Mouse (Mus musculus) megakaryocyte-erythroid progenitor cell, adult 5-6 weeks (primary cell): Measurements from ENCODE around the gene Chac2. TPM values are rescaled to one million over a fixed set of nuclear protein-coding genes. Genes with fewer than 3 reads are reported as not detected.
"Not testable (repeated sequence)": the region's sequence is repeated elsewhere in the genome, so short reads cannot be mapped to it uniquely, and the experiment has no call there.

Experiments
- ATAC-seq: replicated peaks from 2 replicates; pipeline ENCODE4 v1.8.0; 2016; ENCODE audit warnings: mild to moderate bottlenecking, inconsistent platforms; ENCODE audit not compliant: severe bottlenecking, poor library complexity, low FRiP score, low TSS enrichment
- total RNA-seq, 2 experiments: library from RNA; stranded (forward) in 1 of 2; stranded (reverse) in 1 of 2; fragments of 200-1000, 215-1000 nt in 1 of 2; fragments of >200 nt in 1 of 2; fragmentation: Nextera tagmentation in 1 of 2; gene quantifications; 2 replicates each; pipeline ENCODE4 v1.2.3; 2014 to 2017

Gene Chac2
- total RNA-seq (2014; fragmentation: Nextera tagmentation), result 12.4 and 15.8 TPM in 2 replicates
- total RNA-seq (2017), result 42.7 and 57.7 TPM in 2 replicates

GRCm38 (mm10) chr11:30985877-30986624 lies at the start of gene Chac2:
TSS of gene Chac2 (minus strand) at chr11:30986350.
- peak; percentile 97 for ATAC-seq

DNA sequence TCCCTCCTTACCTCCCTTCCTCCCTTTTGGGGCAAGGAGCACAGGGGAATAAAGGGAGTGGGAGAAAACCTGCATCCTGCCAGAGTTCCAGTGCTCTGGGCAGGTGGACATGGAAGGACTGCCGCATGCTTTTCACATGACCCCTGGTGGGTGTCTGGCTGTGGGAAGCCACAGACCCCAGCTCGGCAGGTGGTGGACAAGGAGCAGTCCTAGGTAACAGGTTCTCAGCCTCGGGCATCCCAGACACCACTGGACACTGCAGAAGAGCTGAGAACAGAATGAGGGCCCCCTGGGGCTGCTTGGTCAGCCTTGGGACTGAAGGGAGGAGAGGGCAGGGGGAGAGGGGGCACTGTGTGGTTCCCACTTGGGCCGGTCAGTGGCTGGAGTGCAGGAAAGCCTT lies 48.8 kb upstream of the Chac2 start:
- ATAC-seq, result no peak

- not testable (repeated sequence) for ATAC-seq
Observed at GRCm38 (mm10) chr11:31017466-31017865, 31.3 kb upstream of the Chac2 start.

- ATAC-seq, result not testable (repeated sequence)
Observed at GRCm38 (mm10) chr11:31009668-31010067, 23.5 kb upstream of the Chac2 start.

- peak; percentile 78 for ATAC-seq
Observed at GRCm38 (mm10) chr11:31001169-31001908, 15.2 kb upstream of the Chac2 start.

DNA sequence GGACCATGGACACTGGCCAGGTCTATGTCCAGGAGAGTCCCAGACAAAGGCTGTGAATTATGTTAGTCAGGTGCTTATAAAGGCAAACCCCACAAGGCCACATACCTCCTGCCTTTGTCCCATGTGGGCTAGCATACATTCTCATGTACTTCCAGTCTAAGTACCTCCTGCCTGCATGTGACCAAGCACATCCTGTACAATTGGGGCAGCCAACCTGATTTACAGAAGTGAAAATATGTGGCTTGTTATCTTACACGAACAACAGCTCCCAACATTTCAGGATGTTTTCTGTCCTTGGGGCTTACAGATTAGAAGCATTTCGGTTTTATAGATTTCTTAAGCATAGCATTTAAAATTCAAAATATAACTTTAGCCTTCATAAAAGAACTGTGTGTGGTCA lies 13.9 kb upstream of the Chac2 start:
- peak; percentile 70 for ATAC-seq

- no peak for ATAC-seq
Observed at GRCm38 (mm10) chr11:30998704-30999103, 12.6 kb upstream of the Chac2 start.

- ATAC-seq, result no peak
Observed at GRCm38 (mm10) chr11:30998199-30998598, 12.0 kb upstream of the Chac2 start.

DNA sequence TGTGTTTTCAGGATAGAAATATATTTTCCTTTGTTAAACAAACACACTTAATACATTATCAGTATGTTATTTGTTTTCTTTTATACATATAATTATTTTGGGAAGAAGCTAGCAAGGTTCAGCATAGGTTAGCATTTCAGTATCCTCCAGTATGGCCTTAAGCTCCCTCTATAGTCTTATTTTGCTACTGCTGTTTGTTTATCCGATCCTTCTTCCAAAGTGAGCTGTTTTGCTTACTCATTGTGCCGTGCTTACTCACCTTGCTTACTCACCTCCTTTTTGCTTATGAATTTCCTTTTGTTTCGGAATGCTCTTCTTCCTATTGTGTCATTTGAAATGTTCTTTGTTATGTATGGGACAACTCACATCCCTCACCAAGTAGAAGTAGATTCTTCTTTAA lies 10.5 kb upstream of the Chac2 start:
- no peak for ATAC-seq

- ATAC-seq, result peak; percentile 79
Observed at GRCm38 (mm10) chr11:30986625-30987017, 471 bp upstream of the Chac2 start.

GRCm38 (mm10) chr11:30985237-30985636 lies 913 bp downstream of the Chac2 start:
- ATAC-seq, result no peak

DNA sequence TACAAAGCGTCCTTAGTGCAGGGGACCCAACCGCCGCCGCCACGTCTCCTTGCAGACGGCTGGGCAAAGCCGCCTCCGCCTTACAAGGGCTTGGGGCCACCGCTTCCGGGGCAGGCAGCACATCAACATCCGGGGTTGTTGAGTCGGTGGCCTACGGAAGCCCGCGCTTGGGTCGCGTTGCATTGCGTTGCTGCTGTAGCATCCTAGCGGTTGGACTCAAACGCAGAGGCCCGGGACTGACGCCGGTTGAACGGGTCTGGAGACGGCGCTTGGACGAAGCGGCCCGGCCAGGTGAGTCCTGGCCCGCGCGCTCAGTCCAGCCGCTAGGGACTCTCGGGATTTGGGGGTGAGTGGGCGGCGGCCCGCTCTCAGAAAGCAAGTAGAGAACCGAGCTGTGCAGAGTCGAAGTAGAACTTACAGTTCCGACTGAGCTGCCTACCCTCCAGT lies 31.8 kb downstream of the Chac2 start, which contains the start of gene Erlec1:
TSS of gene Erlec1 (minus strand) at position 57 of the 447 bp plus-strand sequence.
- ATAC-seq, result peak; percentile 98

GRCm38 (mm10) chr11:30953469-30954154 lies 32.5 kb downstream of the Chac2 start:
- peak; percentile 61 for ATAC-seq

GRCm38 (mm10) chr11:30952829-30953228 lies 33.3 kb downstream of the Chac2 start:
- ATAC-seq, result no peak

DNA sequence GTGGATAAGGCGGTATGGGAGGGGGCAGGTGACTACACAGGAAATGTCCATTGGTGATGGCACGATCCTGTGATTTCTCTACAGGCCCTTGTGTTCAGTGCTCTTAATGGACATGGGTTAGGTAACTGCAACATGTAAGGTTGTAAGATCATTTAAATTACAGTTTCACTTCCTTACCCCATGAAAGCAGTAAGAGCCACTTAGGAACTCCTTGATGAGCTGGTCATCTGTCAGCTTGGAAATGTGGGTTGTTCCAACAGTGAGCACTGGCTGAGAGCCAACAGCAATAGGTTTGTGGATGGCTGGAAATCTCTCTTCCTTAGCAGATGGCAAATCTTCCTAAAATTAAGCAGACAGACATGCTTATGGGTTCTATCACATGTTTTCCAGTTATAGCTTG lies 42.6 kb downstream of the Chac2 start:
- ATAC-seq, result no peak

- ATAC-seq, result peak; percentile 63
Observed at GRCm38 (mm10) chr11:30928498-30928897, 57.7 kb downstream of the Chac2 start.

- ATAC-seq, result peak; percentile 90
Observed at GRCm38 (mm10) chr11:30928079-30928478, 58.1 kb downstream of the Chac2 start.
